Mouse (Mus musculus) lung, adult 2 months (tissue): ENCODE data around the gene Sh3bp5. TPM values are rescaled to one million over a fixed set of nuclear protein-coding genes. Genes with fewer than 3 reads are reported as not detected.

Experiments
- DNase-seq: peaks from one replicate; pipeline ENCODE4 v3.0.0; 2022
- H3K4me1 ChIP-seq: fragments of 200-500 bp; 2 replicates; pipeline ENCODE4 v1.6.1; 2011; ENCODE audit warnings: low read length; ENCODE audit not compliant: control insufficient read depth, insufficient read depth
- H3K4me3 ChIP-seq: fragments of 200-500 bp; replicated peaks from 2 replicates; pipeline ENCODE3; 2011; ENCODE audit warnings: low read depth, mild to moderate bottlenecking, control low read depth, low read length; ENCODE audit errors: extremely low read depth
- CTCF ChIP-seq: fragments of 200-500 bp; IDR thresholded peaks from 2 replicates; pipeline ENCODE4 v1.5.1; 2011; ENCODE audit warnings: mild to moderate bottlenecking, low read length, control low read depth; ENCODE audit not compliant: insufficient read depth
- POLR2A ChIP-seq: fragments of 200-500 bp; IDR thresholded peaks from 2 replicates; pipeline ENCODE4 v1.6.1; 2011; ENCODE audit warnings: low read depth, mild to moderate bottlenecking, control low read depth, low read length, borderline replicate concordance; ENCODE audit errors: extremely low read depth
- WGBS: fragments of 180-500 bp; shearing (Covaris S2); methylation state at CpG from one replicate; pipeline ENCODE4 v1.1.7; 2018; 5-methylcytosine and 5-hydroxymethylcytosine counted together
- polyA plus RNA-seq: library from polyadenylated mRNA; depleted of rRNA; stranded (reverse); fragments of >200 nt; gene quantifications from 2 replicates; pipeline ENCODE4 v1.2.3, GENCODE M21; 2012

The Sh3bp5 gene
- polyA plus RNA-seq, 1 experiment: 50.1 TPM

GRCm38 (mm10) chr14:31421509-31422295 is 14.2 kb downstream of the Sh3bp5 start:
- WGBS: 81% methylated on average over 18 of the region's 18 CpGs
- H3K4me3 ChIP-seq: no peak overlapping the region
- no peak for DNase-seq
- peaks cover 20% of the 10 kb centered on the region for H3K4me1 ChIP-seq
- TF ChIP-seq POLR2A: no peak
- no peak for TF ChIP-seq CTCF

- no peak for TF ChIP-seq POLR2A
- TF ChIP-seq CTCF: no peak
- 64% methylated on average over 7 of the region's 7 CpGs for WGBS
- no peak for DNase-seq
- peaks cover 20% of the 10 kb centered on the region for H3K4me1 ChIP-seq
- H3K4me3 ChIP-seq: no peak overlapping the region
These were observed 14.9 kb downstream of the Sh3bp5 start for GRCm38 (mm10) chr14:31420985-31421384.

- 73% methylated on average over 7 of the region's 7 CpGs for WGBS
- peaks cover 20% of the 10 kb centered on the region for H3K4me1 ChIP-seq
These were observed 15.3 kb downstream of the Sh3bp5 start for GRCm38 (mm10) chr14:31420562-31420961.

GRCm38 (mm10) chr14:31420135-31420534 is 15.7 kb downstream of the Sh3bp5 start:
- TF ChIP-seq POLR2A: no peak
- TF ChIP-seq CTCF: no peak
- 92% methylated on average over 8 of the region's 8 CpGs for WGBS
- Histone ChIP-seq H3K4me1 (peaks cover 24% of the 10 kb centered on the region), H3K4me3 (no peak overlapping the region)
- no peak for DNase-seq

More at GRCm38 (mm10) chr14:31420562-31420961, 15.3 kb downstream of the Sh3bp5 start:
- TF ChIP-seq CTCF (no peak), POLR2A (no peak)
- H3K4me3 ChIP-seq: no peak overlapping the region
- DNase-seq: no peak

- no peak for TF ChIP-seq POLR2A
- TF ChIP-seq CTCF: no peak
- Histone ChIP-seq H3K4me1 (peaks cover 32% of the 10 kb centered on the region), H3K4me3 (no peak overlapping the region)
- no peak for DNase-seq
- 58% methylated on average over 4 of the region's 4 CpGs for WGBS
These were observed 16.6 kb downstream of the Sh3bp5 start for GRCm38 (mm10) chr14:31419279-31419678.

- DNase-seq: no peak
- no peak overlapping the region for H3K4me3 ChIP-seq
- H3K4me1 ChIP-seq: peaks cover 40% of the 10 kb centered on the region
- 65% methylated on average over 16 of the region's 16 CpGs for WGBS
- TF ChIP-seq CTCF (no peak), POLR2A (no peak)
These were observed 18.9 kb downstream of the Sh3bp5 start for GRCm38 (mm10) chr14:31416835-31417549.

- Histone ChIP-seq H3K4me3 (no peak overlapping the region), H3K4me1 (peaks cover 37% of the 10 kb centered on the region)
- TF ChIP-seq CTCF (no peak), POLR2A (no peak)
- WGBS: 77% methylated on average over 3 of the region's 3 CpGs
- no peak for DNase-seq
These were observed 19.5 kb downstream of the Sh3bp5 start for GRCm38 (mm10) chr14:31416411-31416810.

- WGBS: 24% methylated on average over 7 of the region's 7 CpGs
These were observed 20.9 kb downstream of the Sh3bp5 start for GRCm38 (mm10) chr14:31414967-31415376.

GRCm38 (mm10) chr14:31414235-31414966 is 21.5 kb downstream of the Sh3bp5 start:
- TF ChIP-seq POLR2A (no peak), CTCF (no peak)
- WGBS: 40% methylated on average over 10 of the region's 10 CpGs
- Histone ChIP-seq H3K4me1 (peaks cover 37% of the 10 kb centered on the region), H3K4me3 (no peak overlapping the region)
- DNase-seq: no peak

More at GRCm38 (mm10) chr14:31414967-31415376, 20.9 kb downstream of the Sh3bp5 start:
- TF ChIP-seq CTCF (no peak), POLR2A (no peak)
- Histone ChIP-seq H3K4me1 (peaks cover 37% of the 10 kb centered on the region), H3K4me3 (no peak overlapping the region)
- no peak for DNase-seq

- TF ChIP-seq CTCF: no peak
- no peak for TF ChIP-seq POLR2A
- WGBS: 35% methylated on average over 6 of the region's 6 CpGs
- H3K4me1 ChIP-seq: peaks cover 38% of the 10 kb centered on the region
- DNase-seq: no peak
- H3K4me3 ChIP-seq: no peak overlapping the region
These were observed 22.3 kb downstream of the Sh3bp5 start for GRCm38 (mm10) chr14:31413475-31414086.
